Mouse (Mus musculus) cerebellum, adult 2 months (tissue): ENCODE results near the gene Ilkap.

ENCODE experiments used
- CTCF ChIP-seq: fragments of 200-500 bp; IDR thresholded peaks from 2 replicates; pipeline ENCODE4 v1.5.1; 2011; ENCODE audit warnings: low read depth, mild to moderate bottlenecking, control low read depth, low read length, moderate library complexity, borderline replicate concordance; ENCODE audit not compliant: insufficient read depth
- POLR2A ChIP-seq: fragments of 200-500 bp; IDR thresholded peaks from 2 replicates; pipeline ENCODE4 v1.6.1; 2011; ENCODE audit warnings: low read length, control low read depth, borderline replicate concordance; ENCODE audit not compliant: insufficient read depth

GRCm38 (mm10) chr1:91446511-91446910, 47.9 kb upstream of the Ilkap start:
- TF ChIP-seq CTCF, result no peak
- TF ChIP-seq POLR2A, result no peak
